Mouse (Mus musculus): ENCODE results near the gene Tmppe. TPM values are rescaled to one million over a fixed set of nuclear protein-coding genes. Genes with fewer than 3 reads are reported as not detected.

The Tmppe gene
- polyA plus RNA-seq (2017; shearing (Covaris generic)): 29.1 TPM

DNA sequence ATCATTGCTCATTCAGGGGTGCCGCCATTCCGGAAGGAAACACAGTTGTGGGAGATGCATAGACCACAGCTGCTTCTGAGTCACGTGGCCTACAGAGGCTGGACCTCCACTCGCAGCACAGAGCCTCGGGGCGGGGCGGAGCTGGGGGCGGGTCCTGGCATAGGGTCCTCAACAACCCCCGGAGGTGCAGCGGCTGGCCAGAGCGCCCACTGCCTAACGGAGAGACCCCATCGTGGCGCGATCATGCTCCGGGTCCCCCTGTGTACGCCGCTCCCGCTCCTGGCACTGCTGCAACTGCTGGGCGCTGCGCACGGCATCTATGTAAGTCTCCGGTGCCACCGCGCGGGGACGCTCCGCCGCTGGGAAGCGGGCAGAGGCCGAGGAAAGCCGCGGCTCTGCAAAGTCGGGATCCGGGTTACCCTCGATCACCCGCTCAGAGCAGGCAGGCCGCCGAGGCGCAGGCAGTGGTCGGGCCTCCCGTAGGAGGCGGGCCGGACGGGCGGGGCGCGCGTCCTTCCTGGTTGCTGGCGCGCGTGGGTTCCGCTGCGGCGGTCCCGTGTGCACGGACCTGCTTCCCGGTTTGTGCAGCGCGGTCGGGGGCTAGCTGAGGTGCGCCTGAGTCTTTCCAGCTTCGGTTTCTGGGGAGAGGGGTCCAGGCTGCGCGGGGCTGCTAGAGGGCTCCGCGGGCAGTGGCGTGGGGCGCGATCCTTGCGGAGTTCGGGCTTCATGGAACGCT lies at the start of gene Tmppe, which contains the start of gene Glb1:
Tmppe (plus strand) TSS at position 157 of the 736 bp plus-strand sequence.
Glb1 (plus strand) TSS at position 128 of the 736 bp plus-strand sequence.

DNA sequence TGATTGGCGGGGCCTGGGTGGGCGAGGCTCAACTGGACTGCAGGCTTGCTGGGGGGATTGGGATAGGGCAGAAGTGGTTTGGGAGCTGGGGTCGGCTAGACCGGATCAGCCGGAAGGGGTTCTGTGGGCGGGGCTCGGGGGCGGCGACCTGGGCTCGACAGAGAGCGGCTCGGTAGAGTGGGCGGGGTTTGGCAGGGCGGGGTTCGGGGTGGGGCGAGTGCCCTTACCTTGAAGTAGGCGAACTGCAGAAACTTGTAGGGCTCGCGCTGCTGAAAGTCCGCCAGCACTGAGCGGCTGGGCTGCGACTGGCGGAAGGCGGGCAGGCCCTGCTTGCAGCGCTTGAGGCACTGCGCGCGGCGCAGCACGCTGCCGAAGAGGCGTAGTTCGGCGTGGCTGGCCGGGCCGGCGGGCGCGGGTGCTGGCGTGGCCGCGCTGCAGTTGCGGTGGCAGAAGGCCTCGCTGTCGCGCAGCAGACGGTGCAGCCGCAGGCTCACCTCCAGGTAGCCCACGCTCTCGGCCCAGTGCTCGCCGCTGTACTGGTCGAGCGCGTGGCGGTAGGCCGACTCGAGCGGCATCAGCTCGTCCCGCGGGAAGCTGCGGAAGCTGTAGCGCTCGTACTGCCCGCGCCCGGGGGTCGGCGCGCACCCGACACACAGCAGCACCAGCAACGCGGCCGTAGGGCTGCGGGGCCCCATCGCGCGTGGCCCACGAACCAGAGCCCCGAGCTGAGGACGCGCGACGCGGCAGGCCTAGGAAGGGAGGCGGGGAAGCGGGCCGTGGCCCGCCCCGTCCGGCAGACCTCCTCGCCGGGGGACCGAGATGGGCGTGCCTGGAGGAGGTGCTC lies 10.8 kb upstream of the Tmppe start, which contains the start of gene Crtap:
Crtap (minus strand) TSS at position 771 of the 844 bp plus-strand sequence.

Other genes with a start within 250 kb of the Tmppe start
- gene Bcl2a1c, start 71.0 kb upstream of the Tmppe start, polyA plus RNA-seq (2017; shearing (Covaris generic)): 4.8 TPM
- gene Crtap, start 10.4 kb upstream of the Tmppe start, polyA plus RNA-seq (2017; shearing (Covaris generic)): 2.8 TPM
- 54.6 TPM for gene Glb1, start within 50 bp of the Tmppe start, polyA plus RNA-seq (2017; shearing (Covaris generic))
- 47.8 TPM for gene Ccr4, start 103.8 kb downstream of the Tmppe start, polyA plus RNA-seq (2017; shearing (Covaris generic))
- gene C130032M10Rik, start 114.6 kb downstream of the Tmppe start, polyA plus RNA-seq (2017; shearing (Covaris generic)): not detected
- not detected for gene Trim71, start 163.3 kb downstream of the Tmppe start, polyA plus RNA-seq (2017; shearing (Covaris generic))
- gene Cnot10, start 239.1 kb downstream of the Tmppe start, polyA plus RNA-seq (2017; shearing (Covaris generic)): 69.9 TPM

All from inflammation-experienced regulatory T-cells, adult 16 weeks (primary cell).